Mouse (Mus musculus): ENCODE measurements around the gene 4930562C15Rik.

- no peak for TF ChIP-seq CTCF (IDR thresholded peaks at IDR 0.05; ENCODE audit: control insufficient read depth, insufficient read depth, insufficient read length)
- TF ChIP-seq MAX (IDR thresholded peaks at IDR 0.05) = no peak
- no peak for TF ChIP-seq FOSL1 (IDR thresholded peaks at IDR 0.05; ENCODE audit: insufficient read depth, low read length, poor library complexity, severe bottlenecking)
- no peak for TF ChIP-seq MYOD1 (IDR thresholded peaks at IDR 0.05; ENCODE audit: control insufficient read depth, insufficient read length, low read depth)
- TF ChIP-seq MYOG (IDR thresholded peaks at IDR 0.05; ENCODE audit: control insufficient read depth, extremely low read depth, insufficient read length) = no peak
Measured at GRCm38 (mm10) chr16:4906559-4906958, 71.3 kb downstream of the 4930562C15Rik start.

Measured in C2C12 (cell line).